Mouse (Mus musculus): ENCODE data around the gene Hmgb1. TPM values are rescaled to one million over a fixed set of nuclear protein-coding genes. Genes with fewer than 3 reads are reported as not detected.

Hmgb1 gene
- polyA plus RNA-seq, 1 experiment from 2014 or later, result 2,416 TPM

DNA sequence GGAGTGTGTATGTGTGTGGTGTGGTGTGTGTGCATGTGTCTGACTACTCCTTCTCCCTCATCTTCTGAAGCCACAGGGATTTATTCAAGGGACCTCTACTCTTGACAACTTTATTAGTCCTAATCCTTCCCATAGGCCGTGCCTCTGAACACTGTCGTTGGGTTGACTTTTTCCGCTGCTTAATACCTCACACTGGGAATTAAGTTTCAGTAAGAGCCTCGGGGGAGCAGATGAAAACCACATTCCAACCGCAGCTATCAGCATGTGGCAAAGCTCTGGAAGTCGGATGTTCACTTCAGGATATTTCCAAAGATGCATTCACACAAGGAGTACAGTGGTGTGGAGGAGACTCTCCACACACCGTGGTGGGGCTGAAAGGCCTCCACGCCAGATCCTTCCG lies 69.7 kb downstream of the Hmgb1 start:
- H3K9ac ChIP-seq (ENCODE audit: low read length), result no peak overlapping the region
- no peak for DNase-seq (ENCODE audit: low spot score)
- WGBS, result 53% methylated on average over 9 of the region's 9 CpGs
- no peak overlapping the region for H3K4me3 ChIP-seq (ENCODE audit: low read depth, low read length)
- H3K27me3 ChIP-seq (ENCODE audit: control insufficient read depth, insufficient read depth, low read length), result no peaks in the 10 kb centered on the region
- H3K4me1 ChIP-seq (ENCODE audit: control insufficient read depth, insufficient read depth, low read length), result peaks cover 9% of the 10 kb centered on the region; the same call in 1 of the 2 replicates
- H3K9me3 ChIP-seq (ENCODE audit: control insufficient read depth, low read length), result no peaks in the 10 kb centered on the region
- H3K27ac ChIP-seq (replicated peaks; ENCODE audit: low read depth, low read length), result no peak overlapping the region
- no peak for ATAC-seq (ENCODE audit: insufficient number of reproducible peaks, low FRiP score, low TSS enrichment, low read depth)
- no peak overlapping the region for H3K4me2 ChIP-seq (ENCODE audit: low read depth, severe bottlenecking)
- no peaks in the 10 kb centered on the region for H3K36me3 ChIP-seq (ENCODE audit: control insufficient read depth, insufficient read depth, low read length)

DNA sequence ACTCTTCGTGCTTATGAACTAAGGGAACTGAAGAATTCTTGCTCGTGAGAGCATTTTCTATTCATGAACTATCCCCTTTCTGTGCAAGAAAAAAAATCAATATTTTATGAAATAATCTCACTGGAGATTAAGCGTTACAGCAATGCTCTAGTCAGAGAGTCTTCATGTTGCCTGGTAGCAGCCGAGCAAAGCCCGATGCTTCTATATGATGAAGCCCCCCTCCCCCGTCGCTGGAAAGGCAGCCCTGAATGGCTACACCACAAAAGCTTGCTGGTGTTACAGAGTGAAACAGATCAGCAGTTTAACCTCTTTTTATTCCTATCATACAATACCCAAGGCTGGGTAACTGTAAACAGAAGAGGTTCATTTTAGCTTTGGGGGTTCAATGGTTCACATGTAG lies 70.3 kb downstream of the Hmgb1 start:
- Histone ChIP-seq H3K4me3 (ENCODE audit: low read depth, low read length) (no peak overlapping the region), H3K36me3 (ENCODE audit: control insufficient read depth, insufficient read depth, low read length) (no peaks in the 10 kb centered on the region), H3K4me2 (ENCODE audit: low read depth, severe bottlenecking) (no peak overlapping the region), H3K27me3 (ENCODE audit: control insufficient read depth, insufficient read depth, low read length) (no peaks in the 10 kb centered on the region), H3K4me1 (ENCODE audit: control insufficient read depth, insufficient read depth, low read length) (peaks cover 9% of the 10 kb centered on the region; the same call in 1 of the 2 replicates), H3K9ac (ENCODE audit: low read length) (no peak overlapping the region), H3K9me3 (ENCODE audit: control insufficient read depth, low read length) (no peaks in the 10 kb centered on the region), H3K27ac (replicated peaks; ENCODE audit: low read depth, low read length) (no peak overlapping the region)
- no peak for DNase-seq (ENCODE audit: low spot score)
- WGBS, result 85% methylated on average over 7 of the region's 7 CpGs
- ATAC-seq (ENCODE audit: insufficient number of reproducible peaks, low FRiP score, low TSS enrichment, low read depth), result no peak

DNA sequence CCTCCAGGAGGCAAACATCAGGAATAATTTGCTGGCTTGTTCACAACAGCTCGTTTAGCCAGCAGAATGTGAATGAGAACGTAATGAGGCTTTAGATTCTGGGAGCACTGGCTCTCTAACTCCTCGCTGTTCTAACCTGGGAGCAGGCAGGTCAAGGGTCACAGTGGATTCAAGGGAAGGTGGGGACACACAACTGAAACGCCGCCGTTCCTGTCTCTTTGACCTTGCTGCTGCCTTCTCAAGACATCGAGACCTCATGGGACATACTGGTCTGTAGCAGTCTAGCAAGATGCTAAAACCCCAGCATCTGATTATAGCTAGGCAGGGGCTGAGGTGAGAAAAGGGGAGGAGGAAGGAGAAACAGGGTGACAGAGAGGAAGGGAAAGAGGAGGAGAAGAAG lies 70.8 kb downstream of the Hmgb1 start:
- Histone ChIP-seq H3K9me3 (ENCODE audit: control insufficient read depth, low read length) (no peaks in the 10 kb centered on the region), H3K4me3 (ENCODE audit: low read depth, low read length) (no peak overlapping the region), H3K4me1 (ENCODE audit: control insufficient read depth, insufficient read depth, low read length) (peaks cover 9% of the 10 kb centered on the region; the same call in 1 of the 2 replicates), H3K36me3 (ENCODE audit: control insufficient read depth, insufficient read depth, low read length) (no peaks in the 10 kb centered on the region), H3K9ac (ENCODE audit: low read length) (no peak overlapping the region), H3K27me3 (ENCODE audit: control insufficient read depth, insufficient read depth, low read length) (no peaks in the 10 kb centered on the region), H3K4me2 (ENCODE audit: low read depth, severe bottlenecking) (no peak overlapping the region), H3K27ac (replicated peaks; ENCODE audit: low read depth, low read length) (no peak overlapping the region)
- 60% methylated on average over 7 of the region's 7 CpGs for WGBS
- DNase-seq (ENCODE audit: low spot score) (no peak), ATAC-seq (ENCODE audit: insufficient number of reproducible peaks, low FRiP score, low TSS enrichment, low read depth) (no peak)

DNA sequence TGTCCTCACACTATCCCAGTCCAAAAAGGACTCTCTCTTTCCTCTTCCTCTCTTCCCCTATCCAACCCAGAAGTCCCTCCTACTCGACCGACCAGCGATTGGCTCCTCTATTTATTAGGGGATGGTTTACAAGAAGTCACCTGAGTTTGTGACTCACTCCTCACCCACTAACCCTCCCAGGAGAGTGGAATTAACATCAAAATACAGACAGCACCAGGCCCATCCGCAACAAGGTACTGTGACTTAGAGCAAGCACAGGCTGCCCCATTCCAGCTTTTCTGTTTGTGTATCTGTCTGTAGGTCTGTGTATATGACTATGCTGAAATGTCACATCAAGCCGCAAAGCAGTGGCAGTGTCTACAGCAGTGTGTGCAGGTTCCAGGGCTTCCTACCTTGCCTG lies 71.7 kb downstream of the Hmgb1 start:
- 86% methylated on average over 5 of the region's 5 CpGs for WGBS
- Histone ChIP-seq H3K9ac (ENCODE audit: low read length) (no peak overlapping the region), H3K27me3 (ENCODE audit: control insufficient read depth, insufficient read depth, low read length) (no peaks in the 10 kb centered on the region), H3K4me3 (ENCODE audit: low read depth, low read length) (no peak overlapping the region), H3K36me3 (ENCODE audit: control insufficient read depth, insufficient read depth, low read length) (no peaks in the 10 kb centered on the region), H3K4me1 (ENCODE audit: control insufficient read depth, insufficient read depth, low read length) (0 out of 2 replicates have a peak, but pooled peaks cover 2% of the 10 kb centered on the region), H3K27ac (replicated peaks; ENCODE audit: low read depth, low read length) (no peak overlapping the region), H3K9me3 (ENCODE audit: control insufficient read depth, low read length) (no peaks in the 10 kb centered on the region), H3K4me2 (ENCODE audit: low read depth, severe bottlenecking) (no peak overlapping the region)
- DNase-seq (ENCODE audit: low spot score), result no peak
- no peak for ATAC-seq (ENCODE audit: insufficient number of reproducible peaks, low FRiP score, low TSS enrichment, low read depth)

DNA sequence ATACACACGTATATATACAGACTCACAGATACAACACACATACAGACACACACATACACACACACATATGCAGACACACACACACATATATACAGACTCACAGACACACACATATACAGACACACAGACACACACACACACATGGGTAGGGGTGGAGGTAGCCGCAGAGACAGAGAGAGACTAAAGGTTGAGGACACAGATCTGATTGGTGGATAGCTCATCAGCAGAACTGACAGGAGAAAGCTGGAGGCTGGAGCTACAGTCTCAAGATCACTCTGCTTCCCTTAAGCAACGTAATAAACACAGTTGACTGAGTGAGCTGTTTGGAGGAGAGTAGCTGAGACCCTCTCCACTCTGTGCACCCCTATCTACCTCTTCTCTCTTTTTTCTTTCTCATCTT lies 75.1 kb downstream of the Hmgb1 start:
- no peak overlapping the region for H3K27ac ChIP-seq (replicated peaks; ENCODE audit: low read depth, low read length)
- no peak overlapping the region for H3K4me2 ChIP-seq (ENCODE audit: low read depth, severe bottlenecking)
- no peak overlapping the region for H3K4me3 ChIP-seq (ENCODE audit: low read depth, low read length)
- no peaks in the 10 kb centered on the region for H3K27me3 ChIP-seq (ENCODE audit: control insufficient read depth, insufficient read depth, low read length)
- no peaks in the 10 kb centered on the region for H3K4me1 ChIP-seq (ENCODE audit: control insufficient read depth, insufficient read depth, low read length)
- ATAC-seq (ENCODE audit: insufficient number of reproducible peaks, low FRiP score, low TSS enrichment, low read depth) (no peak), DNase-seq (ENCODE audit: low spot score) (no peak)
- WGBS, result 83% methylated on average over 3 of the region's 3 CpGs
- no peaks in the 10 kb centered on the region for H3K9me3 ChIP-seq (ENCODE audit: control insufficient read depth, low read length)
- H3K36me3 ChIP-seq (ENCODE audit: control insufficient read depth, insufficient read depth, low read length), result no peaks in the 10 kb centered on the region
- no peak overlapping the region for H3K9ac ChIP-seq (ENCODE audit: low read length)

DNA sequence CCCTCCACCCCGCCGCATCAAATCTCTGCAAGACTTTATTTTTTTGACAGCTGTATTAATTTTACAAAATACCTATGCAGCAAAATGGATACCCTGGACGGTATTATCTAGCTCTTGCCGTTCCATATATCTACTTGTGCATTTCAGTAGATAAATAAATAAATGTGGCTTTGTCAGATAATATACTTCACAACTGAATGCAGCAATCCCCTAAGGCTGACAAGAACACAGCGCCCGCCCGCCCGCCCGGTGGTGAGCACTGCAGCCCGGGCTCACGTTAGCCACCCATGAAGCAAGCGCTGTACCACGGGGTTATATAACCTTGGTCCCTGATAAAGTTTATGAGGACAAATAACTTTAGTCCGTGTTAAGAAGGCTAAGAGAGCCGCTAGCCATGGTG lies 76.1 kb downstream of the Hmgb1 start:
- Histone ChIP-seq H3K4me2 (ENCODE audit: low read depth, severe bottlenecking) (no peak overlapping the region), H3K9me3 (ENCODE audit: control insufficient read depth, low read length) (no peaks in the 10 kb centered on the region), H3K27ac (replicated peaks; ENCODE audit: low read depth, low read length) (no peak overlapping the region), H3K4me1 (ENCODE audit: control insufficient read depth, insufficient read depth, low read length) (no peaks in the 10 kb centered on the region), H3K9ac (ENCODE audit: low read length) (no peak overlapping the region), H3K4me3 (ENCODE audit: low read depth, low read length) (no peak overlapping the region), H3K36me3 (ENCODE audit: control insufficient read depth, insufficient read depth, low read length) (no peaks in the 10 kb centered on the region), H3K27me3 (ENCODE audit: control insufficient read depth, insufficient read depth, low read length) (no peaks in the 10 kb centered on the region)
- ATAC-seq (ENCODE audit: insufficient number of reproducible peaks, low FRiP score, low TSS enrichment, low read depth) (no peak), DNase-seq (ENCODE audit: low spot score) (no peak)
- 82% methylated on average over 15 of the region's 15 CpGs for WGBS

DNA sequence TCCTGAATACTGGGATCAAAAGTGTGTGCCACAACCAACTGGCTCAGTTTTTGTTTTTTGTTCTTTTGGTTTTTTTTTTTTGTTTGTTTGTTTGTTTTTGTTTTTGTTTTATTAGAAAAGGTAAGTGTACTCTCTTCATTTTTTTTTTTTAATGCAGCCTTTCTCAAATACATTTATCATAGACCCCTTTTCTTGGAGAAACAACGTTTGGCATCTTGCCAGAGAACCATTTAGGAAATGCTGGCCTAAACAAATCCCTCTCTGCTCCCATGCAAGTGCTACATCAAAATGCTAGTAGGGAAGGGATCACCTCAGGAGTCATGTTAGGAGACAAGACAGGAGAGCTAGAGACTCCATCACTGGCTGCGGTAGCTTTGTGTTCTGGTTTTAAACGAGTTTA lies 76.7 kb downstream of the Hmgb1 start:
- DNase-seq (ENCODE audit: low spot score), result no peak
- 70% methylated on average over 3 of the region's 3 CpGs for WGBS
- Histone ChIP-seq H3K4me1 (ENCODE audit: control insufficient read depth, insufficient read depth, low read length) (no peaks in the 10 kb centered on the region), H3K36me3 (ENCODE audit: control insufficient read depth, insufficient read depth, low read length) (no peaks in the 10 kb centered on the region), H3K4me3 (ENCODE audit: low read depth, low read length) (no peak overlapping the region), H3K9me3 (ENCODE audit: control insufficient read depth, low read length) (no peaks in the 10 kb centered on the region), H3K27me3 (ENCODE audit: control insufficient read depth, insufficient read depth, low read length) (no peaks in the 10 kb centered on the region), H3K27ac (replicated peaks; ENCODE audit: low read depth, low read length) (no peak overlapping the region), H3K4me2 (ENCODE audit: low read depth, severe bottlenecking) (no peak overlapping the region), H3K9ac (ENCODE audit: low read length) (no peak overlapping the region)
- ATAC-seq (ENCODE audit: insufficient number of reproducible peaks, low FRiP score, low TSS enrichment, low read depth), result no peak

DNA sequence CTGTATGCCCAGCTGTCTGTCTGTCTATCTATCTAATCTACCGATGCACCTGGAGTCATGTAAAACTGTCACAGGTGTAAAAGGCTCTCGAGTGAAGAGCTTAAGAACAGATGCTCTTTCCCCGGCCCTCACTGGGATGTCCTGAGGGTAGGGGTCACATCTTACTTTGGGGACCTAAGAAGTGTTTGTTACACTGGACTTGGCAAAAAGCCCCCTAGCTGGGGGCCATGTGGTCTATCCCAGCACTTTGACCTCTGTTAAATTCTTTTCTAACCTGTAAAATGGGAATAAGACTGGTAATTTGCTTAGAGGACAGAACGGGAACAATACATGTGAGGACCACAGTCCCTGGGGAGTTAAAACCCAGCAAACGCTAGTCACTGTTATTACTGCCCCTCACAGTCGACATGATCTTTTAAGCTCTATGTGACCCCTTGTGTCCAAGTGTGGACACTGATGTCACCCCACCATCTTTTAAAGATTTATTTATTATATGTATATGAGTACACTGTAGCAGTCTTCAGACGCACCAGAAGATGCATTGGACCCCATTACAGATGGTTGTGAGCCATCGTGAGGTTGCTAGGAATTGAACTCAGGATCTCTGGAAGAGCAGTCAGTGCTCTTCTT lies 80.1 kb downstream of the Hmgb1 start:
- Histone ChIP-seq H3K36me3 (ENCODE audit: control insufficient read depth, insufficient read depth, low read length) (no peaks in the 10 kb centered on the region), H3K4me2 (ENCODE audit: low read depth, severe bottlenecking) (no peak overlapping the region), H3K27ac (replicated peaks; ENCODE audit: low read depth, low read length) (no peak overlapping the region), H3K9me3 (ENCODE audit: control insufficient read depth, low read length) (no peaks in the 10 kb centered on the region), H3K9ac (ENCODE audit: low read length) (no peak overlapping the region), H3K4me3 (ENCODE audit: low read depth, low read length) (no peak overlapping the region), H3K27me3 (ENCODE audit: control insufficient read depth, insufficient read depth, low read length) (no peaks in the 10 kb centered on the region), H3K4me1 (ENCODE audit: control insufficient read depth, insufficient read depth, low read length) (no peaks in the 10 kb centered on the region)
- ATAC-seq (ENCODE audit: insufficient number of reproducible peaks, low FRiP score, low TSS enrichment, low read depth) (no peak), DNase-seq (ENCODE audit: low spot score) (no peak)
- 88% methylated on average over 8 of the region's 8 CpGs for WGBS

DNA sequence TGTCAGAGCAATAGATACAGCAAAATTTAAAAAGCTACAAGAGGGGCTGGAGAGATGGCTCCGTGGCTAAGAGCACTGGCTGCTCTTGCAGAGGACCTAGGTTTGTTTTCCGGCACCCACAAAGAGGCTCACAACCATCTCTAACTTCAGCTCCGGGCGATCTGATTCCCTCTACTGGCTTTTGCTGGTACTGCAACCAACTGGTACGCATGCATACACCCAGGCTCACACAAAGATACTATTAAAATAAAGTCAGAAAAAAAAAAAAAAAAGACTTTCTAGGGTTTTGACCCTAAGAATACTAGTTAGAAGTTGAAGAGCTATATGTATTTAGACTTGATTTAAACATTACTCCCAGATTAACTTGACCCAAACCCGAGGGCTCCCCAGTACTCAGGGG lies 82.4 kb downstream of the Hmgb1 start:
- Histone ChIP-seq H3K4me3 (ENCODE audit: low read depth, low read length) (no peak overlapping the region), H3K9me3 (ENCODE audit: control insufficient read depth, low read length) (no peaks in the 10 kb centered on the region), H3K27ac (replicated peaks; ENCODE audit: low read depth, low read length) (no peak overlapping the region), H3K9ac (ENCODE audit: low read length) (no peak overlapping the region), H3K36me3 (ENCODE audit: control insufficient read depth, insufficient read depth, low read length) (no peaks in the 10 kb centered on the region), H3K4me2 (ENCODE audit: low read depth, severe bottlenecking) (no peak overlapping the region), H3K4me1 (ENCODE audit: control insufficient read depth, insufficient read depth, low read length) (no peaks in the 10 kb centered on the region), H3K27me3 (ENCODE audit: control insufficient read depth, insufficient read depth, low read length) (no peaks in the 10 kb centered on the region)
- DNase-seq (ENCODE audit: low spot score), result no peak
- WGBS, result 82% methylated on average over 6 of the region's 6 CpGs
- no peak for ATAC-seq (ENCODE audit: insufficient number of reproducible peaks, low FRiP score, low TSS enrichment, low read depth)

Data from limb, embryonic 11.5 days (tissue).